Mouse (Mus musculus) intestine, postnatal 0 days (tissue): ENCODE data around the gene Pard3b. TPM values are rescaled to one million over a fixed set of nuclear protein-coding genes. Genes with fewer than 3 reads are reported as not detected.

ENCODE experiments used
- ATAC-seq: fragments of 200-750 bp; cut with Nextera tagmentation; 2 replicates; pipeline ENCODE4 v1.8.0; 2017; ENCODE audit warnings: mild to moderate bottlenecking, moderate TSS enrichment, moderate library complexity
- H3K27ac ChIP-seq: fragments of 300-500 bp; sonication (generic); 2 replicates; pipeline ENCODE4 v1.5.1; 2014; ENCODE audit warnings: mild to moderate bottlenecking, low read depth, low read length, moderate library complexity
- H3K27me3 ChIP-seq: fragments of 300-500 bp; sonication (generic); replicated peaks from 2 replicates; pipeline ENCODE4 v1.6.1; 2014; ENCODE audit warnings: low read length, mixed read lengths; ENCODE audit not compliant: control insufficient read depth, insufficient read depth
- H3K36me3 ChIP-seq: fragments of 300-500 bp; sonication (generic); 2 replicates; pipeline ENCODE4 v1.6.1; 2014; ENCODE audit warnings: mild to moderate bottlenecking, moderate library complexity; ENCODE audit not compliant: control insufficient read depth, insufficient read depth
- H3K4me1 ChIP-seq: fragments of 300-500 bp; sonication (generic); replicated peaks from 2 replicates; pipeline ENCODE4 v1.6.1; 2014; ENCODE audit warnings: antibody characterized with exemption, low read length, mixed read lengths; ENCODE audit not compliant: control insufficient read depth, insufficient read depth
- H3K4me2 ChIP-seq: fragments of 300-500 bp; sonication (generic); replicated peaks from 2 replicates; pipeline ENCODE4 v1.6.1; 2014; ENCODE audit warnings: low read depth, mild to moderate bottlenecking, moderate library complexity
- H3K4me3 ChIP-seq: fragments of 300-500 bp; sonication (generic); 2 replicates; pipeline ENCODE4 v1.5.1; 2014; ENCODE audit warnings: low read depth, low read length
- H3K9ac ChIP-seq: fragments of 300-500 bp; sonication (generic); 2 replicates; pipeline ENCODE4 v1.6.1; 2014; ENCODE audit warnings: mild to moderate bottlenecking, low read depth, low read length
- H3K9me3 ChIP-seq: fragments of 300-500 bp; sonication (generic); 2 replicates; pipeline ENCODE4 v1.6.1; 2016; ENCODE audit warnings: mixed run types; ENCODE audit not compliant: control insufficient read depth
- CTCF ChIP-seq: sonication (generic); IDR thresholded peaks from 2 replicates; pipeline ENCODE4 v1.5.1; 2016; ENCODE audit warnings: low read depth, mild to moderate bottlenecking, control low read depth, antibody characterized with exemption, moderate library complexity
- WGBS: fragments of 180-500 bp; shearing (Covaris S2); extraction: QIAGEN DNeasy Blood & Tissue Kit; methylation state at CpG from one replicate; pipeline ENCODE4 v1.1.7; 2014; 5-methylcytosine and 5-hydroxymethylcytosine counted together
- polyA plus RNA-seq: library from polyadenylated mRNA; unstranded; fragments of >200 nt; fragmentation: Nextera tagmentation; extraction: Ambion mirVana; gene quantifications from 2 replicates; pipeline ENCODE4 v1.2.1, GENCODE M21; 2015

Gene Pard3b
- polyA plus RNA-seq, 1 experiment from 2014 or later = 17.2 TPM

- no peaks in the 10 kb centered on the region for H3K4me1 ChIP-seq
- no peak overlapping the region for H3K4me3 ChIP-seq
- no peak overlapping the region for H3K9ac ChIP-seq
- ATAC-seq = no peak
- no peak overlapping the region for H3K4me2 ChIP-seq
- 0 out of 2 replicates have a peak, but pooled peaks cover 3% of the 10 kb centered on the region for H3K36me3 ChIP-seq
- H3K9me3 ChIP-seq = no peaks in the 10 kb centered on the region
- TF ChIP-seq CTCF = no peak
- no peaks in the 10 kb centered on the region for H3K27me3 ChIP-seq
- WGBS = 40% methylated on average over 1 of the region's 1 CpGs
- H3K27ac ChIP-seq = no peak overlapping the region
Observed at GRCm38 (mm10) chr1:62340261-62340660, 701.6 kb downstream of the Pard3b start.

- Histone ChIP-seq H3K36me3 (peaks cover 10% of the 10 kb centered on the region; the same call in 1 of the 2 replicates), H3K9ac (no peak overlapping the region), H3K27ac (no peak overlapping the region), H3K27me3 (no peaks in the 10 kb centered on the region), H3K4me2 (no peak overlapping the region), H3K4me3 (no peak overlapping the region), H3K4me1 (no peaks in the 10 kb centered on the region), H3K9me3 (no peaks in the 10 kb centered on the region)
- WGBS = 79% methylated on average over 4 of the region's 4 CpGs
- no peak for ATAC-seq
- TF ChIP-seq CTCF = no peak
Observed at GRCm38 (mm10) chr1:62344286-62344685, 705.7 kb downstream of the Pard3b start.

- TF ChIP-seq CTCF = no peak
- WGBS = 95% methylated on average over 4 of the region's 4 CpGs
- Histone ChIP-seq H3K36me3 (peaks cover 10% of the 10 kb centered on the region; the same call in 1 of the 2 replicates), H3K9me3 (no peaks in the 10 kb centered on the region), H3K9ac (no peak overlapping the region), H3K4me3 (no peak overlapping the region), H3K27ac (no peak overlapping the region), H3K4me1 (no peaks in the 10 kb centered on the region), H3K27me3 (no peaks in the 10 kb centered on the region), H3K4me2 (no peak overlapping the region)
- ATAC-seq = no peak
Observed at GRCm38 (mm10) chr1:62348371-62348770, 709.7 kb downstream of the Pard3b start.

GRCm38 (mm10) chr1:62355496-62355895 lies 716.9 kb downstream of the Pard3b start:
- TF ChIP-seq CTCF = no peak
- ATAC-seq = no peak
- no peak overlapping the region for H3K4me2 ChIP-seq
- H3K27ac ChIP-seq = no peak overlapping the region
- no peaks in the 10 kb centered on the region for H3K9me3 ChIP-seq
- WGBS = 45% methylated on average over 4 of the region's 4 CpGs
- no peak overlapping the region for H3K9ac ChIP-seq
- H3K4me3 ChIP-seq = no peak overlapping the region
- no peaks in the 10 kb centered on the region for H3K36me3 ChIP-seq
- no peaks in the 10 kb centered on the region for H3K4me1 ChIP-seq
- H3K27me3 ChIP-seq = no peaks in the 10 kb centered on the region

- Histone ChIP-seq H3K4me3 (no peak overlapping the region), H3K4me1 (no peaks in the 10 kb centered on the region), H3K27me3 (no peaks in the 10 kb centered on the region), H3K27ac (no peak overlapping the region), H3K9me3 (no peaks in the 10 kb centered on the region), H3K9ac (no peak overlapping the region), H3K4me2 (no peak overlapping the region), H3K36me3 (no peaks in the 10 kb centered on the region)
- no peak for ATAC-seq
- WGBS = 76% methylated on average over 7 of the region's 7 CpGs
- TF ChIP-seq CTCF = no peak
Observed at GRCm38 (mm10) chr1:62374427-62375050, 735.9 kb downstream of the Pard3b start.

GRCm38 (mm10) chr1:62378335-62378734 lies 739.7 kb downstream of the Pard3b start:
- peak; percentile 39; the same call in 1 of the 2 replicates for TF ChIP-seq CTCF
- no peaks in the 10 kb centered on the region for H3K9me3 ChIP-seq
- H3K4me1 ChIP-seq = no peaks in the 10 kb centered on the region
- no peak overlapping the region for H3K9ac ChIP-seq
- H3K4me2 ChIP-seq = no peak overlapping the region
- H3K27me3 ChIP-seq = no peaks in the 10 kb centered on the region
- no peak for ATAC-seq
- no peak overlapping the region for H3K4me3 ChIP-seq
- 91% methylated on average over 4 of the region's 4 CpGs for WGBS
- H3K27ac ChIP-seq = no peak overlapping the region
- no peaks in the 10 kb centered on the region for H3K36me3 ChIP-seq
